Mouse (Mus musculus) forebrain, embryonic 12.5 days (tissue): ENCODE results near the gene Trim14. TPM values are rescaled to one million over a fixed set of nuclear protein-coding genes. Genes with fewer than 3 reads are reported as not detected.

Source experiments
- ATAC-seq: fragments of 200-750 bp; cut with Nextera tagmentation; 2 replicates; pipeline ENCODE4 v1.8.0; 2017; ENCODE audit warnings: moderate TSS enrichment; ENCODE audit not compliant: low FRiP score
- H3K27ac ChIP-seq: fragments of 300-500 bp; sonication (generic); 2 replicates; pipeline ENCODE4 v1.5.1; 2016; ENCODE audit warnings: mild to moderate bottlenecking
- H3K27me3 ChIP-seq: fragments of 300-500 bp; sonication (generic); 2 replicates; pipeline ENCODE4 v1.6.1; 2016; ENCODE audit warnings: mild to moderate bottlenecking
- H3K36me3 ChIP-seq: fragments of 300-500 bp; sonication (generic); replicated peaks from 2 replicates; pipeline ENCODE4 v1.6.1; 2016; ENCODE audit warnings: mild to moderate bottlenecking
- H3K4me1 ChIP-seq: fragments of 300-500 bp; sonication (generic); 2 replicates; pipeline ENCODE4 v1.6.1; 2016
- H3K4me2 ChIP-seq: fragments of 300-500 bp; sonication (generic); 2 replicates; pipeline ENCODE4 v1.6.1; 2016; ENCODE audit warnings: mild to moderate bottlenecking, moderate library complexity
- H3K4me3 ChIP-seq: fragments of 300-500 bp; sonication (generic); replicated peaks from 2 replicates; pipeline ENCODE4 v1.5.1; 2016; ENCODE audit warnings: mild to moderate bottlenecking
- H3K9ac ChIP-seq: fragments of 300-500 bp; sonication (generic); 2 replicates; pipeline ENCODE4 v1.6.1; 2016; ENCODE audit warnings: mild to moderate bottlenecking
- H3K9me3 ChIP-seq: fragments of 300-500 bp; sonication (generic); 2 replicates; pipeline ENCODE4 v1.6.1; 2016
- WGBS: fragments of 180-500 bp; shearing (Covaris S2); methylation state at CpG from one replicate; pipeline ENCODE4 v1.1.7; 2016; 5-methylcytosine and 5-hydroxymethylcytosine counted together
- polyA plus RNA-seq: library from polyadenylated mRNA; unstranded; fragments of >200 nt; fragmentation: Nextera tagmentation; extraction: Ambion mirVana; gene quantifications from 2 replicates; pipeline ENCODE4 v1.2.1, GENCODE M21; 2016

Gene Trim14
- polyA plus RNA-seq, 1 experiment from 2014 or later = 1.7 TPM

- Histone ChIP-seq H3K9me3 (no peaks in the 10 kb centered on the region), H3K4me2 (peak overlapping the region; percentile 66), H3K9ac (peak overlapping the region; percentile 29; the same call in 1 of the 2 replicates), H3K36me3 (no peaks in the 10 kb centered on the region), H3K27me3 (peaks cover 67% of the 10 kb centered on the region), H3K4me1 (peaks cover 9% of the 10 kb centered on the region; the same call in 1 of the 2 replicates), H3K4me3 (peak overlapping the region; percentile 43), H3K27ac (no peak overlapping the region)
- ATAC-seq = no peak
- 7% methylated on average over 16 of the region's 16 CpGs for WGBS
Measured at GRCm38 (mm10) chr4:46535094-46535830, 679 bp downstream of the Trim14 start.

GRCm38 (mm10) chr4:46533934-46534720, 1.8 kb downstream of the Trim14 start:
- Histone ChIP-seq H3K4me3 (peak overlapping the region; percentile 17), H3K9ac (no peak overlapping the region)

GRCm38 (mm10) chr4:46532926-46533325, 3.0 kb downstream of the Trim14 start:
- ATAC-seq = no peak
- no peak overlapping the region for H3K9ac ChIP-seq
- H3K36me3 ChIP-seq = no peaks in the 10 kb centered on the region
- H3K9me3 ChIP-seq = no peaks in the 10 kb centered on the region
- H3K4me3 ChIP-seq = no peak overlapping the region
- peaks cover 62% of the 10 kb centered on the region for H3K27me3 ChIP-seq
- WGBS = 60% methylated on average over 7 of the region's 7 CpGs
- H3K4me2 ChIP-seq = no peak overlapping the region
- H3K4me1 ChIP-seq = peaks cover 9% of the 10 kb centered on the region; the same call in 1 of the 2 replicates
- H3K27ac ChIP-seq = no peak overlapping the region

More at GRCm38 (mm10) chr4:46533934-46534720, 1.8 kb downstream of the Trim14 start:
- H3K4me1 ChIP-seq = peaks cover 9% of the 10 kb centered on the region; the same call in 1 of the 2 replicates
- peak overlapping the region; percentile 39 for H3K4me2 ChIP-seq
- H3K36me3 ChIP-seq = no peaks in the 10 kb centered on the region
- no peak for ATAC-seq
- no peaks in the 10 kb centered on the region for H3K9me3 ChIP-seq
- peaks cover 67% of the 10 kb centered on the region for H3K27me3 ChIP-seq
- 13% methylated on average over 29 of the region's 29 CpGs for WGBS
- H3K27ac ChIP-seq = no peak overlapping the region

- no peak overlapping the region for H3K27ac ChIP-seq
- no peak overlapping the region for H3K4me3 ChIP-seq
- H3K4me1 ChIP-seq = peaks cover 12% of the 10 kb centered on the region
- no peaks in the 10 kb centered on the region for H3K36me3 ChIP-seq
- H3K9me3 ChIP-seq = no peaks in the 10 kb centered on the region
- no peak overlapping the region for H3K4me2 ChIP-seq
- 72% methylated on average over 2 of the region's 2 CpGs for WGBS
- peaks cover 58% of the 10 kb centered on the region for H3K27me3 ChIP-seq
- ATAC-seq = no peak
- no peak overlapping the region for H3K9ac ChIP-seq
Measured at GRCm38 (mm10) chr4:46532511-46532910, 3.4 kb downstream of the Trim14 start.

GRCm38 (mm10) chr4:46529722-46530121, 6.2 kb downstream of the Trim14 start:
- Histone ChIP-seq H3K4me3 (no peak overlapping the region), H3K4me1 (peaks cover 6% of the 10 kb centered on the region), H3K9ac (no peak overlapping the region), H3K9me3 (no peaks in the 10 kb centered on the region), H3K27me3 (peaks cover 41% of the 10 kb centered on the region), H3K4me2 (no peak overlapping the region), H3K27ac (no peak overlapping the region), H3K36me3 (no peaks in the 10 kb centered on the region)
- no peak for ATAC-seq
- WGBS = 51% methylated on average over 7 of the region's 7 CpGs

GRCm38 (mm10) chr4:46527558-46527926, 8.4 kb downstream of the Trim14 start:
- peaks cover 20% of the 10 kb centered on the region for H3K27me3 ChIP-seq
- H3K9me3 ChIP-seq = no peaks in the 10 kb centered on the region
- H3K9ac ChIP-seq = no peak overlapping the region
- H3K4me3 ChIP-seq = peak overlapping the region; percentile 19
- peaks cover 6% of the 10 kb centered on the region for H3K4me1 ChIP-seq
- no peaks in the 10 kb centered on the region for H3K36me3 ChIP-seq
- ATAC-seq = 0 out of 2 replicates have a peak, but pooled peaks have one; percentile 33
- peak overlapping the region; percentile 48 for H3K4me2 ChIP-seq
- 5% methylated on average over 5 of the region's 7 CpGs for WGBS
- H3K27ac ChIP-seq = no peak overlapping the region

GRCm38 (mm10) chr4:46526798-46527557, 9.0 kb downstream of the Trim14 start:
- no peak for ATAC-seq
- Histone ChIP-seq H3K27ac (no peak overlapping the region), H3K4me2 (peak overlapping the region; percentile 48), H3K4me3 (peak overlapping the region; percentile 19), H3K27me3 (peaks cover 16% of the 10 kb centered on the region), H3K36me3 (no peaks in the 10 kb centered on the region), H3K9ac (no peak overlapping the region), H3K4me1 (peaks cover 6% of the 10 kb centered on the region), H3K9me3 (no peaks in the 10 kb centered on the region)
- WGBS = 31% methylated on average over 17 of the region's 17 CpGs

GRCm38 (mm10) chr4:46526226-46526625, 9.7 kb downstream of the Trim14 start:
- ATAC-seq = no peak
- H3K27ac ChIP-seq = no peak overlapping the region
- peaks cover 6% of the 10 kb centered on the region for H3K4me1 ChIP-seq
- H3K36me3 ChIP-seq = no peaks in the 10 kb centered on the region
- peaks cover 10% of the 10 kb centered on the region; the same call in 1 of the 2 replicates for H3K27me3 ChIP-seq
- H3K4me2 ChIP-seq = no peak overlapping the region
- WGBS = 89% methylated on average over 3 of the region's 3 CpGs
- H3K9ac ChIP-seq = no peak overlapping the region
- no peak overlapping the region for H3K4me3 ChIP-seq
- no peaks in the 10 kb centered on the region for H3K9me3 ChIP-seq

GRCm38 (mm10) chr4:46523324-46523723, 12.6 kb downstream of the Trim14 start:
- 89% methylated on average over 4 of the region's 4 CpGs for WGBS

GRCm38 (mm10) chr4:46521457-46521856, 14.5 kb downstream of the Trim14 start:
- WGBS = 83% methylated on average over 10 of the region's 10 CpGs
- H3K36me3 ChIP-seq = no peaks in the 10 kb centered on the region
- no peak overlapping the region for H3K9ac ChIP-seq
- ATAC-seq = no peak
- H3K27ac ChIP-seq = no peak overlapping the region
- H3K9me3 ChIP-seq = no peaks in the 10 kb centered on the region
- H3K27me3 ChIP-seq = peaks cover 3% of the 10 kb centered on the region; the same call in 1 of the 2 replicates
- H3K4me3 ChIP-seq = no peak overlapping the region
- no peak overlapping the region for H3K4me2 ChIP-seq
- no peaks in the 10 kb centered on the region for H3K4me1 ChIP-seq

More at GRCm38 (mm10) chr4:46523324-46523723, 12.6 kb downstream of the Trim14 start:
- ATAC-seq = no peak
- no peaks in the 10 kb centered on the region for H3K36me3 ChIP-seq
- H3K27ac ChIP-seq = no peak overlapping the region
- H3K4me3 ChIP-seq = no peak overlapping the region
- no peak overlapping the region for H3K4me2 ChIP-seq
- no peak overlapping the region for H3K9ac ChIP-seq
- H3K9me3 ChIP-seq = no peaks in the 10 kb centered on the region
- H3K4me1 ChIP-seq = peaks cover 6% of the 10 kb centered on the region
- H3K27me3 ChIP-seq = peaks cover 12% of the 10 kb centered on the region; the same call in 1 of the 2 replicates

- Histone ChIP-seq H3K4me3 (no peak overlapping the region), H3K4me1 (no peaks in the 10 kb centered on the region), H3K27ac (no peak overlapping the region), H3K9ac (no peak overlapping the region), H3K36me3 (no peaks in the 10 kb centered on the region), H3K4me2 (no peak overlapping the region), H3K27me3 (peaks cover 2% of the 10 kb centered on the region; the same call in 1 of the 2 replicates), H3K9me3 (no peaks in the 10 kb centered on the region)
- 90% methylated on average over 2 of the region's 2 CpGs for WGBS
- no peak for ATAC-seq
Measured at GRCm38 (mm10) chr4:46520491-46520890, 15.4 kb downstream of the Trim14 start.
